Mouse (Mus musculus) CD4-positive, CD25-positive, alpha-beta regulatory T cell, adult 9 weeks (primary cell): ENCODE results near the gene Mus81. TPM values are rescaled to one million over a fixed set of nuclear protein-coding genes. Genes with fewer than 3 reads are reported as not detected.

Source experiments
- polyA plus RNA-seq: library from polyadenylated mRNA; unstranded; fragments of 100-300 nt; shearing (Covaris generic); gene quantifications from one replicate; pipeline ENCODE4 v1.2.1, GENCODE M21; 2017

The Mus81 gene
- polyA plus RNA-seq = 70.5 TPM

GRCm38 (mm10) chr19:5487768-5488550 lies at the start of gene Mus81:
Mus81 (minus strand) TSS chr19:5488402.

GRCm38 (mm10) chr19:5510031-5511026 lies 22.1 kb upstream of the Mus81 start, which contains the start of gene Snx32:
Snx32 (minus strand) TSS chr19:5510538.

GRCm38 (mm10) chr19:5503687-5504086 lies 15.5 kb upstream of the Mus81 start, which contains the start of gene 1700020D05Rik:
1700020D05Rik (minus strand) TSS chr19:5503787.

GRCm38 (mm10) chr19:5490313-5490897 lies 2.2 kb upstream of the Mus81 start, which contains the start of gene Cfl1:
Cfl1 (plus strand) TSS chr19:5490455.

GRCm38 (mm10) chr19:5473720-5474119 lies 14.5 kb downstream of the Mus81 start, which contains the start of gene Efemp2:
Efemp2 (plus strand) TSS chr19:5473954.

GRCm38 (mm10) chr19:5468374-5468773 lies 19.8 kb downstream of the Mus81 start, which contains the start of gene Ctsw:
Ctsw (minus strand) TSS chr19:5468507.

GRCm38 (mm10) chr19:5460465-5460911 lies 27.7 kb downstream of the Mus81 start, which contains the start of gene Fibp:
Fibp (plus strand) TSS chr19:5460615.

GRCm38 (mm10) chr19:5457746-5458442 lies 30.3 kb downstream of the Mus81 start, which contains the start of gene Ccdc85b:
Ccdc85b (minus strand) TSS chr19:5457894.

GRCm38 (mm10) chr19:5447515-5448353 lies 40.5 kb downstream of the Mus81 start, which contains the start of gene Fosl1:
Fosl1 (plus strand) TSS chr19:5447547.

Other genes starting within 250 kb of the Mus81 start
- 15.1 TPM for gene Pacs1, start 215.3 kb downstream of the Mus81 start, polyA plus RNA-seq
- 449 TPM for gene Sf3b2, start 192.9 kb downstream of the Mus81 start, polyA plus RNA-seq
- gene Gal3st3, start 190.1 kb downstream of the Mus81 start, polyA plus RNA-seq = not detected
- not detected for gene Catsper1, start 152.7 kb downstream of the Mus81 start, polyA plus RNA-seq
- gene Cst6, start 138.8 kb downstream of the Mus81 start, polyA plus RNA-seq = 1.4 TPM
- 66.3 TPM for gene Eif1ad, start 121.7 kb downstream of the Mus81 start, polyA plus RNA-seq
- 350 TPM for gene Banf1, start 121.2 kb downstream of the Mus81 start, polyA plus RNA-seq
- gene Sart1, start 99.7 kb downstream of the Mus81 start, polyA plus RNA-seq = 26.6 TPM
- gene Tsga10ip, start 85.9 kb downstream of the Mus81 start, polyA plus RNA-seq = 1.0 TPM
- gene Drap1, start 63.4 kb downstream of the Mus81 start, polyA plus RNA-seq = 73.1 TPM
- 14.3 TPM for gene AI837181, start 63.3 kb downstream of the Mus81 start, polyA plus RNA-seq
- gene Fosl1, start 40.9 kb downstream of the Mus81 start, polyA plus RNA-seq = not detected
- 3.6 TPM for gene Ccdc85b, start 30.5 kb downstream of the Mus81 start, polyA plus RNA-seq
- gene Fibp, start 27.8 kb downstream of the Mus81 start, polyA plus RNA-seq = 178 TPM
- gene Ctsw, start 19.9 kb downstream of the Mus81 start, polyA plus RNA-seq = 115 TPM
- gene Efemp2, start 14.4 kb downstream of the Mus81 start, polyA plus RNA-seq = 2.3 TPM
- 4,187 TPM for gene Cfl1, start 2.1 kb upstream of the Mus81 start, polyA plus RNA-seq
- 0.27 TPM for gene 1700020D05Rik, start 15.4 kb upstream of the Mus81 start, polyA plus RNA-seq
- 18.4 TPM for gene Snx32, start 22.1 kb upstream of the Mus81 start, polyA plus RNA-seq
- not detected for gene Ovol1, start 72.2 kb upstream of the Mus81 start, polyA plus RNA-seq
- gene Ap5b1, start 79.6 kb upstream of the Mus81 start, polyA plus RNA-seq = 19.4 TPM
- 89.1 TPM for gene Rnaseh2c, start 113.5 kb upstream of the Mus81 start, polyA plus RNA-seq
- 59.7 TPM for gene Kat5, start 121.8 kb upstream of the Mus81 start, polyA plus RNA-seq
- gene Rela, start 149.1 kb upstream of the Mus81 start, polyA plus RNA-seq = 165 TPM
- 46.5 TPM for gene Sipa1, start 175.3 kb upstream of the Mus81 start, polyA plus RNA-seq
- gene Map3k11, start 200.3 kb upstream of the Mus81 start, polyA plus RNA-seq = 18.1 TPM
- 47.0 TPM for gene Pcnx3, start 200.5 kb upstream of the Mus81 start, polyA plus RNA-seq
- gene Kcnk7, start 216.0 kb upstream of the Mus81 start, polyA plus RNA-seq = 1.3 TPM
- gene Ehbp1l1, start 237.9 kb upstream of the Mus81 start, polyA plus RNA-seq = 60.7 TPM
- gene Fam89b, start 241.3 kb upstream of the Mus81 start, polyA plus RNA-seq = 60.6 TPM